Mouse (Mus musculus): ENCODE measurements around the gene Yipf1.
"Not testable (repeated sequence)": the region's sequence is repeated elsewhere in the genome, so short reads cannot be mapped to it uniquely, and the experiment has no call there.

Gene Yipf1

DNA sequence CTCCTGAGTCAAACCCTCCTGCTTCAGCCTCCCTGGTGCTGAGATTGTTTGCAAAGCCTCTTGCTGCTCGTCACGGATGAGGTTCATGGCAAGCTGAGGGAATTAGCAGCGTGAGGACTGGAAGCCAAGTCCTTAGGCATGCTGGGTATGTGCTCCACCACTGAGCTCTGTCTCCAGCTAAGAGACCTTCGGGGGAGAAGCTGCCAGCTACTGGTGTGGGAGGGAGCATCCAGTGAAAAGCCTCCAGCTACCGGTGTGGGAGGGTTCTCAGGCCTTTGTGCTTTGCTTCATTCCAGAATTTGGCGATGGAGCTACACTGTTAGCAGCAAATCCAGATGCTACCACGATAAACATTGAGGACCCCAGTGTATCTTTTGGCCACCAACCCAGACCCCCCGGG is 4.5 kb downstream of the Yipf1 start:
- intact Hi-C loops (cut with DNase I), result no loop called here

DNA sequence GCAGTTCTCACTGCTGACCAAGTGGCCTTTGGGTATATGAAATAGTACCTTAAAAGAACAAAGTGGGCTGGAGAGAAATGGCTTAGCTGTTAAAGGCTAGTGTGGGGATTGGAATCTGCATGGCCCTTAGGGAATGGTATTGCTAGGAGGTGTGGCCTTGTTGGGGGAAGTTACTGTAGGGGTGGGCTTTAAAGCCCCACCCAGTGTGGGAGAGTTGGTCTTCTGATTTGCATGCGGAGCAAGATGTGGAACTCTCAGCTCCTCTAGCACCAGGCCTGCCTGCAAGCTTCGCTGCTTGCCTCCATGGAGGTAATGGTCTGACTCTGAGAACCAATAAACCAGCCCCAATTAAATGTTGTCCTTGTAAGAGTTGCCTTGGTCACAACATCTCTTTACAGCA is 6.9 kb downstream of the Yipf1 start:
- intact Hi-C loops (cut with DNase I), result no loop called here

DNA sequence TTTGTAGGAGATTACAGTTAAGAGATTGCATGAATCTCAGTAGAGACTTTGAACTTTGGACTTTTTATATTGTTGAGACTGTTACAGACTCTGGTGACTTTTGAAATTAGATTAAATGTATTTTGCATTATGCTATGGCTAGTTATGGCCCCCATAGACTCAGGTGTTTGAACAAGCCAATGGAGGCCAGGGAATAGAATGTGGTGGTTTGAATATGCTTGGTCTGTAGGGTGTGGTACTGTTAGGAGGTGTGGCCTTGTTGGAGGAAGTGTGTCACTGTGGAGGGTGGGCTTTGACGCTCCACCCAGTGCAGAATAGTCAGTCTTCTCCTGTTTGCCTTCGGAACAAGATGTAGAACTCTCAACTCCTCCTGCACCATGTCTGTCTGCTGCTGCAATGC is 8.9 kb downstream of the Yipf1 start:
- intact Hi-C loops (cut with DNase I), result no loop called here

DNA sequence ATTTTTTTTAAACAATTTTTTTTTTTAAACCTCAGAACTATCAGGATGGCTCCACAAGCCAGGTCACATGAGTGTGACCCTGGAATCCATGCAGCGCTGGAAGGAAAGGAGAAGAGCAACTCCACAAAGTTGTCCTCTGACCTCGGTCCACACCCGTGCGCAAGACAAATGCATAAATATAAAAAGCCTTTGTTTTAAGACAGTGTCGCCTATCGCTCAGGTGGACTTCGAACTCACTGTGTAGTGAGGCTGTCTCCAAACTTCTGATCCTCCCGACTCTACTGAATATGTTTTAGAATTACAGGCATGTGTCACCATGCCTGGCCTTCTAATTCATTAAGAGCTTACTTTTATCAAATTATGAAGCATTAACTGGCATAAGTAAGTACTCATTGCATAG is 14.4 kb downstream of the Yipf1 start:
- intact Hi-C loops (cut with DNase I), result no loop called here

DNA sequence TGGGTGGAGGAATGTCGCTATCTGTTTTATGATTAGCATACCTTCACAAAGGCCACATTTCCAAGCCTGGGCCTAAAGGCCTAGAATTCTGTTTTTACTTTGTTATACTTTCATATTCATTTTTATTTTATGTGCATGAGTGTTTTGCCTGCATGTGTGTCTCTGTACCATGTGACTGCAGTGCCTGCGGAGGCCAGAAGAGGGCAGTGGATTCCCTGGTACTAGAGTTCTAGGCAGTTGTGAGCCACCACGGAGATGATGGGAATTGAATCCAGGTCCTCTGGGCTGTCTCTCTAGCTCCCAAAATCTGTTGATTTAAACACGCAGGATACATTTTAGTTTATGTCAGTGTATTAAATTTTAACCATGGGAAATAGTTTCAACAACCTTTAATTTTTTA is 19.4 kb downstream of the Yipf1 start:
- intact Hi-C loops (cut with DNase I), result no loop called here

DNA sequence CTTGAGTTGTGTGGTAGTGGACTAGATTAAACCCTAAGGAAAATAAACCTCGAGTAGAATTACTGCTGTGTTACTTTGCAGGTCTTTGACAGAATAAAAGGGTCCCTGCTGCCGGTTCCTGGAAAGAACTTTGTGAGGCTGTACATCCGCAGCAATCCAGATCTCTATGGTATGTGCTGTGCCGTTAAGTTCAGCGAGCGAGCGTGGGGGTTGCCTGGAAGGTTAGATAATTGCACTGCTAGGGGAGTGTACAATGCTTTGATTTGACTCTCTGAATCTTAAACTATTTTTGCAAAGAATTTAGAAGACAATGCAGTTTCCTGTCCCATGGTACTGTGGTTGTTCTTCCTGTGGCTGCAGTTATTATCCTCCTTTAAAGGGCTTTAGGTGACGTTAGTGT is 22.2 kb downstream of the Yipf1 start:
- intact Hi-C loops (cut with DNase I), result no loop called here

DNA sequence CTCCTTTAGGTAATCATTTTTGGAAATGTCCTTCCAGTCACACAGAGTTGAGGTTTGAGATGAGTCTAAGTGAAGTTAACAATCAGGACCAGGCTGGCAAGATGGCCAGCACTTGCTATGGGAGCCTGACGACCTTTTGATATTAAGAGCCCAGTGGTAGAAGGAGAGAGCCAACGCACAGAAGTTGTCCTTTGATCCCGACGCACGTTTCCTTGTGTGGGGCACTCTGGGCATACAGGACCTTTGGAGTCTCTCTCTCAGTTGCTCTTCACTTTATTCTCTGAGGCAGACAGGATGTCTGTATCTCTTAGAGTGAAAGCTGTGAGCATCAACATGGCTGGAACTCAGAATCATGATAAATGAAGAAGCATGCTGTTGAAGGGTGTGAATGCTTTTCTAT is 23.3 kb downstream of the Yipf1 start:
- intact Hi-C loops (cut with DNase I), result no loop called here

DNA sequence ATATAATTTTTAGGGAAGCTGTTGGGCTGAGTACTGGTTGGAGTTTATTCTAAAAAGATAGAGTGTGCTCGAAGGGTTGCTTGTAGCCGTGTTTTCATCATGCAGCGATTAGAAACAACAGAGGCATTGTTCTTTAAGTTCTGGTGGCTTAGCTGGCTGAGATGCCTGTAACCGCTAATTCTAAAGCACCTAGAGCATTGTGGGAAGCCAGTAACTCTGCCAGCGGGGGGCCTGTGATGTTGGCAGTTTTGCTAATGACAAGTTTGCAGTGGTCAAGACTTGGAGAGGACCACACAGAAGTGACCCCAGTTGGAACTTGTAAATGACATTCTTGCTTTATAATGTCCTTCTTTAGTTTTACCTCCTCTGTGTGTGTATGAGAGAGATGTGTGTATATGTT is 27.2 kb downstream of the Yipf1 start:
- intact Hi-C loops (cut with DNase I), result loop anchor here (10.0 kb wide), 1 partner anchor 147 kb away; no protein-coding TSS in a partner anchor

DNA sequence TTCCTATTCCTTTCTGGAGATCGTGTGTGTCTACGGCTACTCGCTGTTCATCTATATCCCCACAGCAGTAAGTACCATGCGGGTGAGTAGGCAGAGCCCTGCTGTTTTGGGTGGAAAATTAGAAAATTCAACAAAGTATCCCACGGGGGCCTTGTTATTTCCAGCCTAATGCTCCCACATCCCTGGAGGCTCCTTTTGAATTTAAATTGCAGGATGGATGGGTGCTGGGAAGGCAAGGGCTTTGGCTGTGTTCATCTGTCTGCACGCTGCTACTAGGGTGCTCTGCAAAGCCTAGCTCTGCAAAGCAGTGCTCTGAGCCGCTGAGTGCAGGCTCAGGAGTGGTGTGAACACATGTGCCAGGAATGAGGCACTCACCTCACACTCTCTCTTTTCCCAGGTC is 30.4 kb downstream of the Yipf1 start:
- intact Hi-C loops (cut with DNase I), result loop anchor here (5.0 to 10.0 kb wide), 2 partner anchors 97 to 150 kb away; no protein-coding TSS in a partner anchor

DNA sequence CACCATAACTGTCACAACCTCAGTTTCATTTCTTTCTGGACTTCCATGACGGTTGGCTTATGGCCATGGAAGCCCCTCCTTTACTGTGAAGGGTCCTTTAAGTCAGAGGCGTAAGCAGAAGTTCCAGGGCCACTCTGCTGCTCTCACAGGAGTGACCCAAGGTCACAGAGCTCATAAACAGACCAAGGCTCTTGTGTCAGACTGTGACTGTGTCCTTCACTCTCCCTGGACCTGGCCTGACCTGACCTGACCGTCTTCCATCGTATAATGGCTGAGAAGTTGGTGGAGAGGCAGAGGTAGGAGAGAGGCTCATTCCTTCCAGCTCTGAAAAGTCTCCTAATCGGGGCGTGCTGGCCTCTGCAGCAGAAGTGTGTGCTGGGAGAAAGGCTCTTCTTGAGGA is 33.1 kb downstream of the Yipf1 start:
- intact Hi-C loops (cut with DNase I), result loop anchor here (5.0 to 10.0 kb wide), 2 partner anchors 100 to 152 kb away; no protein-coding TSS in a partner anchor

DNA sequence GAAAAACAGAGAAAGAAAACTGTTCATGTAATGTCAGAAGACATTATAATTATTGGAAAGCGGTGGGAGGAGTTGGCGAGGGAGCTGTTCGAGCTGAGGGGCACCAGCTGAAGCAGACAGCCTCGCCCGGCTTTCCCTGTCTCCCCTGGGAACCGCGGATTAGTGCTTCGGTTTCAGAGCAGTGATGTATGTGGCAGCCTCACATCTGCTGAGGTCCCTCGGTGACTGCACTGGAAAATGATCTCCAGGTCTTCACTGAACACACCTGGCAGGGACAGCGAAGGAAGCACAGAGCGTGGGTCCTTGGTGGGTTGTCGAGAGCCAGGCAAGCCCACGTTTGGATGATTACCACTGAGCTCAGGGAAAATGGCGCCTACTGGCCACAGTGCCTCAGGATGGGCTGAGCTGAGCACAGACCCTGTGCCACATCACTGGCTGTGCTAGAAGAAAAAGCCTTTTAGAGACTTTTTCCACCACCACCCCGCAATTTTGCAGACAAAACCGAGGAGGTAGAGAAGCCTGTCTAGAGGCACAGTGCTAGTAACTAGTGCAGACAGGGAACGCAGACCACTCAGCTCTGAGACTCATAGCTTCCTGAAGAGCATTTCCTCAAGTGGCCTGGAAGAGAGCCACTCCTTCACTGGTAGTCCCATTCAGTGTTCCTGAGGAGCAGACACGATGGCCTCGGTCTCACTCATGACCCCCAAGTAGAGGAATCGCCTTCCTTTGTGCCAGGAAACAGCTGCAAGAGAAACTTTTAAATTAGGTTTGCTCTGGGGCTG is 34.6 kb downstream of the Yipf1 start:
- intact Hi-C loops (cut with DNase I), result loop anchor here (5.0 to 10.0 kb wide), 2 partner anchors 101 to 154 kb away; no protein-coding TSS in a partner anchor

DNA sequence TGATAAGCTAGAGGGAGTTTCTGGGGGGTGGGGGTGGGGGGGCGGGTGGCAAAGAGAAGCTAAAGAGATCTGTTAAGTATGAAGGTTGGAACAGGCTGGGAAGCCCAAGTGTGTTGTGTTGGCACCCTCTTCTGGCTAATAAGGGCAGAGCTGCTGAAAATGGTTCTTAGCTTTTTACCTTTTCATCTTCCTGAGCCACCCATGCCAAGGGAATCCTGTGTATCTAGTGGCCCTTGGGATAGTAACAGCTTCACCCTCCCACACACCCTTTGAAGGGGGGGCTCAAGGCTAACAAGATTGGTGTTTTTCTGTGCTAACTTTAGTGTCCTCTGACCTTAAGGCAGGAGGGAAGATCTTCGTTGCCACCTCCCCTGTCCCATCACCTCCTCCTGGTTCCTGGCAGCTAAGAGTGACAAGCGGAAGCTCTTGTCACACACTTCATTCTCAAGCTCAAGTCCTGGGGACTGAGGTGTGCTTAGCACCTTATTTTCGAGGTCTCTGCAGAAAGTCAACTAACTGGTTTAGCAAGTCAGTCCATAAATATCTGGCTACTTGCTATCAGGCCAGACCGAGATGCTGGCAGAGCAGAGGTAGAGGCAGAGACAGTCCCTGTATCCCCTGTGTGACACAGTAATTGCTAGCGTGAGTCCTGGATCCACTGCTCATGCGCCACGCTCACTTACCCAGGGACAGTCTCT is 35.3 kb downstream of the Yipf1 start:
- intact Hi-C loops (cut with DNase I), result loop anchor here (5.0 to 10.0 kb wide), 2 partner anchors 102 to 155 kb away; no protein-coding TSS in a partner anchor

DNA sequence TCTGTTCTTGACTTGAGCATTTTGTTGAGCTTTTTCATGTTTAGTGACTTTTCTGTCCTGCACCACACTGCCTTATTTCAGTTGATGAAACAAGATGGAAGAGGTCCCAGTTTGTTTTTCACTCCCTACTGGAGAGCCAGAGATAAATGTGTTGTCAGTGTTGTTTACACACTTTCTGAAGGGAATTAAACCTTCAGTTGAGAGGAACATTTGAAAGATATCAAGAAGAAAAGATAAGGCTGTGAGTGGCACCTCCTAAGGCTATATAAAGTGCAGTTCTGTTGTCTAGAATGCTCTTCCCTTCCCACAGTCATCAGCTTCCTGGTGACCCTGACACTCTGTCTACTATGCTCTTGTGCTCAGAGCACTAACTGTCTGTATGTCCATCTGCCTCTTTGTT is 37.2 kb downstream of the Yipf1 start:
- intact Hi-C loops (cut with DNase I), result no loop called here

DNA sequence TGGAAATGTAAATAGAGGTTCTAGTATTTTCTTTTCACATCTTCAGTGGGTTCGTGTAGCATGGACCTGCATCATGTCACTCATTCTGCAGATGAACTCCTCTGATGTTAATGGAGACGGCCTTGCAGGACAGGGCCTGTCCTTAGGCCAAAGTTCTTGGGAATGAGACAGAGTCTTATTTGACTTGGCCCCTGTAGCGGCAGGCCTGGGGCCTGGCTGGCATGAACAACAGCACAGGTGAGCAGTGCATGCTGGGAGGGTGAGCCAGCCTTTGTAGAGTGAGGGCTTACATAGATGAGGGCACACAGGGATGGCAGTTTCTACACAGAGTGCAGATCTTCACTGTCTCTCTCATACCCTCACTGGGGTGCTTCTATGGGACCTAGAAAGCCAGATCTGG is 39.4 kb downstream of the Yipf1 start:
- intact Hi-C loops (cut with DNase I), result no loop called here

DNA sequence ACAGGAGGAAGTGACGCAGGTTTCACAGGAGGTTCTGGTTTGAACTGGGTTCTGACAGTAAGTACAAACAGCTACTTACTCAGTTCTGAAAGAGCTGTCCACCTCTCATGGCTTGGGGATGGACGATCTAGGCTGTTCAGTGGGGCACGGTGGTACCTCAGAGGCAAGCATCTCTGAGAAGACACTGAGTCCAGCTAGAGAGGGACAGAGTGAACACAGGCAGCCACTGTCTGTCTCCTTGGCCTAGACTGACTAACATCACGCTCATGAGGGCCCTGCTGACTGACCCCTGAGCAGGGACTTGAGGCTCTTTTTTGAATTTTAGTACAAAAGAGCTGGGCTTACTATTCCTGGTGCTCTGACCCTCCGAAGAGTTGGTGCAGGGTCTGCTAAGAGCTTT is 40.0 kb downstream of the Yipf1 start:
- intact Hi-C loops (cut with DNase I), result no loop called here

DNA sequence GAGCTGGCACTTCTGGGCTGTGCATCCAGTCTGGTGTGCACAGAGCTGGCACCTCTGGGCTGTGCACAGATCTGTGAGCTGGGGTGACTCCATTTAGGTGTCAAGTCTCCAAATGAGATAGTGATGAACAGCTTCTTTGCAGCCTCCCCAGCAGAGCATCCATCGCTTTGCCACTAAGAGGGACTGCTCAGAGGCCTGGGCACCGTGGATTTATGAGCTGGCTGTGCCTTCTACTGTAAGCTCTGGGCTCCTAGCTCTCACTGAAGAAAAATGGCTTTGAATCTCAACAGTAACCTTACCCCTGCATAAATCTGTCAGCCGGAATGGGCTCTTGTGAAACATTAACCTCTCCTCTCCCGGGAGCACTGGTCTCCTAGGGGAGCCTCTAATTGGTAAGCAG is 40.4 kb downstream of the Yipf1 start:
- intact Hi-C loops (cut with DNase I), result no loop called here

DNA sequence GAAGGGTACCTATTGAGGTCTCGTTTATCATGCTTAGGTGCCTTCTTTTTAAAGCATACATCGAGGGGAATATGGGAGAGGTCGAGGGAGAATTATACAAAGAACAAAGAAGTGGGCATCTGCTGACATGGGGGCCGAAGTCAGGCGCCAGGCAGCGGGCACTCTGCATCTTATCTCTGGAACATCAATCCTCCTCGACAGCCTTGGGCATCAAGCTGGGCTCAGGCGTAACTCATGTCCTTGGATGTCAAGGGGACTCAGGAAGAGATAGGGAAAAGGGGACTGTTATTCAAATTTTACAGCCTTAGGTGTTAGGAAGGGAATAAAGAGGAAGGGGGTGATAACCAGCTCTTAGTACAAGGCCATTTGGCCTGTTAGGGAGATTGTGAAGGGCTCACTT is 43.0 kb downstream of the Yipf1 start:
- intact Hi-C loops (cut with DNase I), result not testable (repeated sequence)

DNA sequence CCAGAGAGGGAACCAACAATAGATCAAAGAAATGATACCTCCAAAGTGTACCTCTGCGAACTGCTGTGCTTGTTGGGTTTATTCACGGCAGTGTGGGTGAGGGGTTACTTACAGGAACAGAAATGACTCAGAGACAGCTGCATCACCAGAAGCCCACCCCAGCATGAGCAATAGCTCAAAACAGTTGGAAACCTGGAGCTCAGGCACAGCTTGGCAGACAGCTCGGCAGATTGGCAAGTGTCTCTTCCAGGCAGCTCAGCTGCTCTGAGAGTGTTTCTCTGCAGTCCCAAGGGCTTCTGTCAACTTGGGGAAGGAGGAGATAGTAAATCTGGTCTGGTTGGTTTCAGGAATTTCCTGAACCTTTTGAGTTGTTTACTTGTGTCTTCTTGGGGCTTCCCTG is 44.3 kb downstream of the Yipf1 start:
- intact Hi-C loops (cut with DNase I), result no loop called here

DNA sequence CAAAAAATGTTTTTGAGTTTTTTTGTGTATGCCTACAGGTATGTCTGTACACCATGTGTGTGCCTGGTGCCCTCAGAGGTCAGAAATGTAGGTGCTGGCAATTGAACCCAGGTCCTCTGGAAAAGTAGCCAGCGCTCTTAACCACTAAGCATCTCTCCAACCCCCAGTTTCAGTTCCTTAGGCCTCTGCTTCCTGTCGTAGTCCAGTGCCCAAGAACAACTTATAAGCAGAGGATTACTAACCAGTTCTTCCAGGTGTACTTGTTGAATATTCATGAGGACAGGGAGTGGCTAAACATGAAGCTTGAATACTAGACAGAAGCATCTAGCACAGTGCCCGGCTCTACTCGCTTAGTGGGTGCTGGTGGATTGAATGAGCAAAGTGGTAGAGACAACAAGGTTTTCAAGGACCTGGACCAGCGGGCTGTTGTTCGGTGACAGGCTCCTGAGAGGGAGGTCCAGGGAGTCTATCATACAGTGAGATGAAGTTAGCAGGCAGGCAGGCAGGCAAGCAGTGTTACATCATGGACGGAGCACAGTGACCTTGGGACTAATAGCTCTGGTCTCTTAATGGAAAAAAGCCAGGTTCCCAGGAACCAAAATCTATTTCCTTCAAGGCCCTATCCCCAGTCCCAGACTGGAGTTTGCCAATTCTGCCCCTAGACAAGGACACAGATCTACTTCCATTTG is 46.4 kb downstream of the Yipf1 start:
- intact Hi-C loops (cut with DNase I), result no loop called here

DNA sequence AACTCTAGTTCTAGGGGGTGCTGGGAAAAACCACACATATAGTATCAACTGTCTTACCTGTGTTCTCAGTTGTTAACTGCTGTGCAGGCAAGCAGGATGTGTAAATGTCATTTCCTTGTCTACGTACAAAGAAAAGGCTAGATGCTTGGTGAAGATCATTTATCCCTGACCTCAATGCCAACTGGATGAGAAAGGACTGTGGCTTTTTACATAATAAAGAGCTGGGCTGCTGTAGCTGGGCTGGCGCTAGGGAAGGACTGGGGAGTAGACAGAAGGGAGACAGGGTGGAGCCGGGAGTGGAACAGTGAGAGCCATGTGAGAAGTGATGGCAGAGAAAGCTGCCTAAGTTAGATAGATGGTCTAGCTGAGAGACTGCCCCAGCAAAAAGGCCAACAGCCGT is 48.6 kb downstream of the Yipf1 start:
- intact Hi-C loops (cut with DNase I), result no loop called here

DNA sequence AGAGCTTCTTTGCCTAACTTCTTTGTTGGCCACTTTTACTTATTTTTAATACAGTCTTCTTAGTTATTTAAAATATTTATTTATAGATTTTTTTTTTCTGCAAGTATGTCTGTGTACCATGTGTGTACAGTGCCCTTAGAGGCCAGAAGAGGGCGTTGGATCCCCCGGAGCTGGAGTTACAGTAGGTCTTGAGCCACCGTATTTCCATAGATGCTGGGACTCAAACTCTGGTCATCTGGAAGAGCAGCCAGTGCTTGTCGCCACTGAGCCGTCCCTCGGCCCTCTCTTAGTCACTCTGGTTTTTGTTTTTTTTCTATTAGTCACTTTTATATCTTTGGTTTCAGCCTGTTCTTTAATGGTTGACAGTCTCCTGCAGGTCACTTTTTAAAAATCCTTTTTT is 49.4 kb downstream of the Yipf1 start:
- intact Hi-C loops (cut with DNase I), result no loop called here

DNA sequence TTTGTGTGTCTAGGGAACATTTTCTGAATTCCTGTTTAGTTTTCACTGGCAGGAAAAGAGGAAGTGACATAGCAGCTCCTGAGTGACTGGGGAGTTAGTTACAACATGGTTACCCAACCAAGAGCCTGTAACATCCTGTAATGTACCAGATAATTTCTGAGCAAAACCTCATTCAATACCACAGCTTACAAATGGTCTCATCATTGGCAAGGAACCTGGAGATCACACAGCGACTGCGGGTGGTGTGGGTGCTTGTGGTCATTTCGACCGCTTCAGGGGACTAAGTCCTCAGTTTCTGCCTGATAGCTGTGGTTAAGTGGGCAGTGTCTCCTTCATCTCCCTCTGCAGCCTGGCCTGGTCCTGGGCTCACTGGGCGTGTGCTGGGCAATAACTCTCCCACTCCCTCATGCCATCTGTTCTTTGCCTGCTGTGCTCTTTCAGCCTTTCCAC is 50.1 kb downstream of the Yipf1 start:
- intact Hi-C loops (cut with DNase I), result no loop called here
